Mouse (Mus musculus): ENCODE measurements at regions not wholly inside any gene's neighbourhood (a gene's known extent, or its start where the extent isn't known, plus 50 kb on each side); places are given as distances from the start of the nearest gene placed in this dataset.

DNA sequence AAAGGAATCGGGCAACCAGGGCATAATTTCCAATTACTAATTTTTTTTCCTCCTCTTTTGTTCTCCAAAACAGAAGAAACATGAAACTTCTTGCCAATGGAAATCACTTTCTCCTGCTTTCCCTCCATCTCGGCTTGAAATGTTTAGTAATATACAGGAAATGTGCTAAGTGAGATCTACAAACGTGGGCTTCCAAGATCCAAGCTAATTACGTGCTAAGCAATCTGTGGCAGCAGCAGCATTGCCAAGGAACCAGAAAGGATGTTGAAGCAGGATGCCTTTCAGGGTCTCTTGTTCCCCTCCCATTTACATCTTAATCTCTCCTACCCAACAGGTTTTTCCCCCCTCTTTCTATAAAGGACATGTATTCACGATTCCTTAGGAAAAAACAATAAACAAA lies 660.2 kb upstream of the Sox9 start:
- WGBS: 65% methylated on average over 5 of the region's 5 CpGs
- H3K27ac ChIP-seq: no peak overlapping the region
- H3K4me1 ChIP-seq (replicated peaks): no peaks in the 10 kb centered on the region
- H3K4me2 ChIP-seq (replicated peaks): no peak overlapping the region
- no peaks in the 10 kb centered on the region for H3K27me3 ChIP-seq
- no peak overlapping the region for H3K9ac ChIP-seq (replicated peaks)
- H3K9me3 ChIP-seq: no peaks in the 10 kb centered on the region
- no peak for ATAC-seq
- no peaks in the 10 kb centered on the region for H3K36me3 ChIP-seq
- no peak overlapping the region for H3K4me3 ChIP-seq (replicated peaks)

DNA sequence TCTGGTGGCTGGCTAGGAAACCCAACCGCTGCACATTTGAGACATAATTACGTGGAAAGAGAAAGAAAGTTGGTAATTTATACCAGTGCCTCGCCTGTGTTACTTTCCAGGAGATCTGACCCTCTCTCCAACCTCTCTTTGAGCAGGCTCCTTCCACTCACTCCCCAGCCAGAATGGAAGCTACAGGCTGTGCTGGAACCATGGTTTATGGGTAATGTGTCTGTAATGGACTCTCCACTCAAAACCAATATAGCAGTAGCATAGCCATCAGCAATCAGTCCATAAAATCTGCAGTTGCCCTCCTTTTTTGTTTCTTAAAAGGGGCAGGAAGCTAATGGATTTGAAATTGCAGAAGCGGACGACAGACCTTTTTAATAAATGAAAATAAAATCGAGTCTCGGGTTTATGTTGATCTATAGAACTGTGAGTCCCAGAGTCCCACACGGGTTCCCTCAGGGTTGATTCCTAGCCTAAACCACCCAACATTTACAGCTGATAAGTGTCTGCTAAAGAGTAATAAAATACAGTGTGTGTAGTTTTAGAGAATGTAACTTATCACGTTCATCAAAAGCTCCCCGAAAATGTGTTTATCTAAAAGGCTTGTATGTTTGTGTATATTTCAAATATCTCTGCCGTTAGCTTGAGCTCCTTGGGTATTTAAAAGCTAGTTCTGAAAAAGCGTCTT lies 656.6 kb upstream of the Sox9 start:
- H3K4me1 ChIP-seq (replicated peaks): no peaks in the 10 kb centered on the region
- H3K27me3 ChIP-seq: peaks cover 18% of the 10 kb centered on the region; the same call in 1 of the 2 replicates
- no peak overlapping the region for H3K9ac ChIP-seq (replicated peaks)
- WGBS: 88% methylated on average over 12 of the region's 12 CpGs
- no peaks in the 10 kb centered on the region for H3K9me3 ChIP-seq
- H3K4me2 ChIP-seq (replicated peaks): no peak overlapping the region
- no peaks in the 10 kb centered on the region for H3K36me3 ChIP-seq
- no peak overlapping the region for H3K27ac ChIP-seq
- H3K4me3 ChIP-seq (replicated peaks): no peak overlapping the region
- no peak for ATAC-seq

DNA sequence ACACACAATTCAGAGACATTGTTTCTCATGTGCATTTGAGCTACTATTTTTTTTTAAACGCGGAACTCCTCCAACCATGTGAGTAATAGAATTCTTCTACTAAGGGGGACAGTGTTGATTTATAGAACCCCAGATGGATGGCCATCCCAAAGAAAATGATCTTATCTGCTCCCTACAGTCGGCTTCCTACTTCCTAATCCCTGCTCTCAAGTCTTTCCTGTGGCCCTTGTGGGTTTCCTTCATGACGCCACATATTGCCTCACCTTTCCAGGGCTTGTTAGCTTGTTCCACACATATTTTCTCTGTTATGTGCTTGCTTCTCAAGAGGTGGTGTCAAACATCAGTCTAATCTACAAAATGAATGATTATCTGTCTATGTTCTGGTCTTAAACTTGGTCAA lies 651.9 kb upstream of the Sox9 start:
- Histone ChIP-seq H3K27me3 (peaks cover 47% of the 10 kb centered on the region), H3K4me3 (replicated peaks) (no peak overlapping the region)
- 84% methylated on average over 4 of the region's 4 CpGs for WGBS

DNA sequence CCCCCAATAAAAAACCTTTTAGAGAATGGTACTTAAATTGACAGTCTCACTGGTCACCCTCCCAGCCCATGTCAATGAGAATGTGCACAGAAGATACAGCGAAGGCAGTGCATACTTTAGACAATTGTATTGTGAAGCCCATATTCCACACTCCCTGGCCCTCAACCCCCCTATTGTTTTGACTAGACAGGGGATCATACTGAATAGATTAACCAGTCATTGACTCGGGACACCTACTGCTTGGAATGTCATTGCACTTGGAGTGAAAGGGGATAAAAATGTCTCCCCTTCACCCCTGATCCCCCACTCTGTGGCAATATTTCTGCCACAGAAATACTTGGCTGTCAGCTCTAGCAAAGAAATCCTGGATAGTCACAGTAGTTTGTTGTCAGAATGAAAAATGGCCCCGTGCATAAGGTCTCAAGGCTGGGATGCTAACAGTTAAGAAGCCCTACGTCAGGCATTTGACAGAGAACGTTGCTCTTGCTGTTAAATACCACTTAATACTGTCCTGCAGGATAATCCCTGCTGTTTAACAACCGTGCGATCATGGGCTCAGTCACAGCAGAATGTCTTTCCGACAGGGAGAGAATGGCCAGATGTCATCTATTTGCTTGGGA lies 644.5 kb upstream of the Sox9 start:
- no peak overlapping the region for H3K27ac ChIP-seq
- no peaks in the 10 kb centered on the region for H3K36me3 ChIP-seq
- H3K9ac ChIP-seq (replicated peaks): no peak overlapping the region
- ATAC-seq: 0 out of 2 replicates have a peak, but pooled peaks have one; percentile 40
- peak overlapping the region; percentile 30 for H3K4me2 ChIP-seq (replicated peaks)
- 2% methylated on average over 8 of the region's 8 CpGs for WGBS
- H3K9me3 ChIP-seq: no peaks in the 10 kb centered on the region
- no peak overlapping the region for H3K4me3 ChIP-seq (replicated peaks)
- peaks cover 25% of the 10 kb centered on the region for H3K4me1 ChIP-seq (replicated peaks)
- H3K27me3 ChIP-seq: peaks cover 60% of the 10 kb centered on the region

More for the DNA sequence above, 651.9 kb upstream of the Sox9 start:
- H3K27ac ChIP-seq: no peak overlapping the region
- no peaks in the 10 kb centered on the region for H3K4me1 ChIP-seq (replicated peaks)
- H3K9ac ChIP-seq (replicated peaks): no peak overlapping the region
- no peak for ATAC-seq
- no peaks in the 10 kb centered on the region for H3K36me3 ChIP-seq
- H3K4me2 ChIP-seq (replicated peaks): no peak overlapping the region
- no peaks in the 10 kb centered on the region for H3K9me3 ChIP-seq

DNA sequence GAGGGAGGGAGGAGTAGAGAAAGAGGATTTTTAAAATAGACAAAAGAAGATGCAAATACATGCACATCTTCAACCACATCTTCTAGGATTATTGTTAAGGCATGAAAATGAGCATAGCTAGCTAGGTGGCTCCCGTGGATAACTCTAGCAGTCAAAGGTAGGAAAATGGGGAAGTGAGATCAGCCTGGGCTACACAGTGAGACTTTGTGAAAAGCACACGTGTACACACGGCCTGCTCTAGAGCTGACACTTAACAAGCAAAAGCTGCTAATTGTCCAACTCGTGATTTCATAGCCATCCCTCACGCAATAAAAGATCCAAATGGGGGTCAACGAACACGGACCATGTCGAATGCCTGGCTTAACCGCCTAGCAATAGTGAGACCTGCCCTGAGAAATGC lies 642.0 kb upstream of the Sox9 start:
- H3K9ac ChIP-seq (replicated peaks): no peak overlapping the region
- H3K4me3 ChIP-seq (replicated peaks): no peak overlapping the region
- H3K36me3 ChIP-seq: no peaks in the 10 kb centered on the region
- no peak for ATAC-seq
- WGBS: 72% methylated on average over 9 of the region's 9 CpGs
- H3K27me3 ChIP-seq: peaks cover 57% of the 10 kb centered on the region
- H3K9me3 ChIP-seq: no peaks in the 10 kb centered on the region
- no peak overlapping the region for H3K27ac ChIP-seq
- H3K4me1 ChIP-seq (replicated peaks): peaks cover 25% of the 10 kb centered on the region
- no peak overlapping the region for H3K4me2 ChIP-seq (replicated peaks)

DNA sequence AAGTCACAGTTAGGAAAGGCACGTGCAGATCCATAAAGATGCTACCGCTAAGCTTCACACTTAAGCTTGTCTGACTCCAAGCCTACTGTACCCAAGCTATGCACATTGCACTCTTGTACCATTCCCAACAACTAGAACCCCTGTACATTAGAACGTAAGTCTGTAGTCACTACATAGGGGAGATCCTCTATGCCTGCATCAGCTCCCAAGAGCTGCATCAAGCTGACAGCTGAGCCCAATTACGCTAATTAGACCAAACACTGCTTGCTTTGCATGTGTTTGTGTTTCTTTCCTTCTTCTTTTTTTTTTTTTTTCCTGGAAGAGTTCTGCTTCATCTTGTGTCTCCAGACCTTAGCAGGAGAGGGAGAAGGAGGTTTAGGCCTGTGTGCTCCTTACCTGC lies 641.5 kb upstream of the Sox9 start:
- H3K27me3 ChIP-seq: peaks cover 58% of the 10 kb centered on the region

DNA sequence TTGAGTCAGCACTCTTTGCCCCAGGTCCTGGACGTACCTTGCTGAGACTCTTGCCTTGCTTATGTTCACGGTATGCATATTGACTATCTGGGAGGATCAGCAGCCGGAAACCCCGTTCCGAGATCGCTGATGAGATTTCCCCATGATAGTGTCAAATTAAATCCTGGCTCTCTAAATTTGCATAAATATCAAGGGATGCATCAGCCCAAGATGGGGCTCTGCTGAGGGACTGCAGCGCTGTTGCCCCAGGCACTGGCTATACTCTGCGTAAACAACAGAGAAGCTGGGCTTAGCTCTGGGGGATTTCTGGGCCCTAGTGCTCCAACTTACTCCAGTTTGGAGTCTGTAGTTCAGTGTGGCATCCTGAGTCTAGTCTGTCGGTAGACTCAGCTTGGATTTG lies 641.1 kb upstream of the Sox9 start:
- 0 out of 2 replicates have a peak, but pooled peaks have one; percentile 27 for ATAC-seq
- peaks cover 25% of the 10 kb centered on the region for H3K4me1 ChIP-seq (replicated peaks)
- H3K4me3 ChIP-seq (replicated peaks): no peak overlapping the region
- H3K36me3 ChIP-seq: no peaks in the 10 kb centered on the region
- no peak overlapping the region for H3K4me2 ChIP-seq (replicated peaks)
- peaks cover 56% of the 10 kb centered on the region for H3K27me3 ChIP-seq
- H3K27ac ChIP-seq: no peak overlapping the region
- H3K9ac ChIP-seq (replicated peaks): no peak overlapping the region
- H3K9me3 ChIP-seq: no peaks in the 10 kb centered on the region
- 66% methylated on average over 9 of the region's 9 CpGs for WGBS

More for the DNA sequence above, 641.5 kb upstream of the Sox9 start:
- Histone ChIP-seq H3K9ac (replicated peaks) (no peak overlapping the region), H3K36me3 (no peaks in the 10 kb centered on the region), H3K27ac (no peak overlapping the region), H3K9me3 (no peaks in the 10 kb centered on the region), H3K4me1 (replicated peaks) (peaks cover 25% of the 10 kb centered on the region), H3K4me2 (replicated peaks) (no peak overlapping the region), H3K4me3 (replicated peaks) (no peak overlapping the region)
- WGBS: 75% methylated on average over 4 of the region's 4 CpGs
- ATAC-seq: no peak

DNA sequence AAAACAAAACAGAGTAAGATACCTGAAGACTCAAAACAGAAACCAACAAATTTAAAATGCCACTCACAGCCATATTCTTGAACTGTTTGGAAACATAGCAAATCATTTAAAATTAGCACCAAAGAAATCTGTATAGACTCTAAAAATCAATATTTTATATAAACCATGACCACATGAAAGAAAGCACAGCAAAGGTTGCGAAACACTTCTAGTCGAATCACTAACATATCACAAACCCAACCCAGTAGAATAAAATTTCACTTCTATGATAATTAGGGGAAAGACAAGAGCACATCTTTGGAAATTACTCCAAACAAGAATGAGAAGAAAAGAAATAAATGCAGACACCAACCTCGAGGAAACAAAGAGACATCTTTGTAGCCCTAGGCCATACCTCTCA lies 630.0 kb upstream of the Sox9 start:
- no peak overlapping the region for H3K4me2 ChIP-seq (replicated peaks)
- 90% methylated on average over 3 of the region's 3 CpGs for WGBS
- H3K4me3 ChIP-seq (replicated peaks): no peak overlapping the region
- no peaks in the 10 kb centered on the region for H3K9me3 ChIP-seq
- no peaks in the 10 kb centered on the region for H3K36me3 ChIP-seq
- H3K4me1 ChIP-seq (replicated peaks): peaks cover 9% of the 10 kb centered on the region; the same call in 1 of the 2 replicates
- no peak overlapping the region for H3K9ac ChIP-seq (replicated peaks)
- no peak for ATAC-seq
- peaks cover 2% of the 10 kb centered on the region; the same call in 1 of the 2 replicates for H3K27me3 ChIP-seq
- no peak overlapping the region for H3K27ac ChIP-seq

DNA sequence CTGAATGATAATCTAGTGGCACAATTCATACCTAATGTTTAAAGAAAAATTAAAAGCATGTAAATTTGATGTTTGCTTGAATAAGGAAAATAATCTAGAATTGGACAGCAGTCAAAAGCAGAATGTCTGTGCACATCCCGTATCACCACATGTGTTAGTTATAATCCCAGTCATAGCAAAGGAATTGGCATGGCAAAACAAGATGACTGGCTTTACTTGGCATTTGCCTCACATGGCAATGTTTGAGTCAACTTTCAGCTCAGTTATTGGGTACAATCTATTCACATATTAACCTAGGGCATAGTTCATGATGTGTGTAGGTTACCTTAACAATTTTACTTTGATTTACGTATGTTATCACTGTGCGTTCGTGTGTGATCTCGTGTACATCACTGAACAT lies 628.8 kb upstream of the Sox9 start:
- peaks cover 9% of the 10 kb centered on the region; the same call in 1 of the 2 replicates for H3K4me1 ChIP-seq (replicated peaks)
- H3K9ac ChIP-seq (replicated peaks): no peak overlapping the region
- no peak overlapping the region for H3K4me2 ChIP-seq (replicated peaks)
- no peaks in the 10 kb centered on the region for H3K36me3 ChIP-seq
- H3K9me3 ChIP-seq: no peaks in the 10 kb centered on the region
- H3K4me3 ChIP-seq (replicated peaks): no peak overlapping the region
- WGBS: 97% methylated on average over 5 of the region's 5 CpGs
- no peaks in the 10 kb centered on the region for H3K27me3 ChIP-seq
- no peak for ATAC-seq
- no peak overlapping the region for H3K27ac ChIP-seq

DNA sequence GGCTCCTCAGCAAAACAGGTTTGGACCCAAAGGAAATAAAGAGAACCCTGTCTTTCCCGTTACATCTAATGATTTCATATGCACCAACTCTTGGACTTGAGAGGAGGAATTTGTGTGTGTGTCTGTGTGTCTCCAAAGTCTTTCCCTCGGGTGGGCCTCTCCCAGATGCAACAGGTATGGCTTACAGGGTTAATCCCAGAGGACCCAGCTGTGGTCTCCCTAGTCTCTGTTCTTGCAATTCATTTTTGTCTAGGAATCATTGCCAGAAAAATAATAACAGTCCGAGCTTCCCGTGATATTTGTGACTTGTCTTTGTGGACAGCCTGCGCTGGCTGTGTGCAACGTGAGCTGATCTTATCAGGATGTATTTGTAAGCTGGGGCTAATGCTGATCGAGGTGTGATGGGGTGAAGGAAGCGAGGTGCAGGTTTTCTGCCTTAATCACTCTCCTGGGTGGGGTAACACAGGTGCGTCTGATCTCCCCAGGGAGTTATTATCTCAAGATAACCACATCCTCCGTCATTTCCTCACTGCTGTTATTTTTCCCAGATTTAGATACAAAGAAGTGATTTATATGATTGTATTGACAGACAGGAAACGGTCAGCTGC lies 627.2 kb upstream of the Sox9 start:
- Histone ChIP-seq H3K27ac (no peak overlapping the region), H3K9ac (replicated peaks) (no peak overlapping the region), H3K4me2 (replicated peaks) (no peak overlapping the region), H3K9me3 (no peaks in the 10 kb centered on the region), H3K4me1 (replicated peaks) (peaks cover 9% of the 10 kb centered on the region; the same call in 1 of the 2 replicates), H3K4me3 (replicated peaks) (no peak overlapping the region), H3K27me3 (no peaks in the 10 kb centered on the region), H3K36me3 (no peaks in the 10 kb centered on the region)
- WGBS: 60% methylated on average over 11 of the region's 11 CpGs
- ATAC-seq: no peak

DNA sequence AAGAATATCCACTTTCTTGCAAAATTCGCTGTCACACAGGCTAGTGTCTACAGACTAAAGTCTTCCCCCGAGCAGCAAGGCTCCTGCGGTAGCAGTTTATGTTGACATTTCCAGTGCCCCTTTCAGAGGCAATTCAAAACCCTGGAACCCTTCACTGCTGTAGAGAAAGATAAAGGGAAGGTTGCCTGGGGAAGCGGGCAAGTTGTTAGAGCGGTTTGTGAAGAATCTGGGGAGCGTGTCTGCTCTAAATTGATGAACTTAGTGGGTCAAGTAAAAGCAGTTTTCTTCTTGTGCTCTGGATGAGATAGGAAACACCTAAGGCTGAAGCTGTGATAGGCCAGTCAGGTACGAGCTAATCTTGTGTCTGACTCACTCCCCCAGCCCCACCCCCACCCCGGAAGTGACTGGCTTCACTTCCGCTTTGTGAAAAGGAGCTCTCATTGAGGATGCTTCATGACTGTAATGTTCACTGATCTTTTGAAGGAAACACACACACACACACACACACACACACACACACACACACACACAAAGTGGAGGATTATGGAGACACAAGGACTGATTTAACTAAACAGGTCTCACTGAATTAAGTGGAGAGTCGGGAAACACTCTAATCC lies 626.6 kb upstream of the Sox9 start:
- WGBS: 41% methylated on average over 10 of the region's 10 CpGs
- peaks cover 9% of the 10 kb centered on the region; the same call in 1 of the 2 replicates for H3K4me1 ChIP-seq (replicated peaks)
- H3K27ac ChIP-seq: no peak overlapping the region
- no peak overlapping the region for H3K9ac ChIP-seq (replicated peaks)
- H3K27me3 ChIP-seq: no peaks in the 10 kb centered on the region
- H3K4me3 ChIP-seq (replicated peaks): no peak overlapping the region
- ATAC-seq: no peak
- H3K9me3 ChIP-seq: no peaks in the 10 kb centered on the region
- no peak overlapping the region for H3K4me2 ChIP-seq (replicated peaks)
- H3K36me3 ChIP-seq: no peaks in the 10 kb centered on the region

DNA sequence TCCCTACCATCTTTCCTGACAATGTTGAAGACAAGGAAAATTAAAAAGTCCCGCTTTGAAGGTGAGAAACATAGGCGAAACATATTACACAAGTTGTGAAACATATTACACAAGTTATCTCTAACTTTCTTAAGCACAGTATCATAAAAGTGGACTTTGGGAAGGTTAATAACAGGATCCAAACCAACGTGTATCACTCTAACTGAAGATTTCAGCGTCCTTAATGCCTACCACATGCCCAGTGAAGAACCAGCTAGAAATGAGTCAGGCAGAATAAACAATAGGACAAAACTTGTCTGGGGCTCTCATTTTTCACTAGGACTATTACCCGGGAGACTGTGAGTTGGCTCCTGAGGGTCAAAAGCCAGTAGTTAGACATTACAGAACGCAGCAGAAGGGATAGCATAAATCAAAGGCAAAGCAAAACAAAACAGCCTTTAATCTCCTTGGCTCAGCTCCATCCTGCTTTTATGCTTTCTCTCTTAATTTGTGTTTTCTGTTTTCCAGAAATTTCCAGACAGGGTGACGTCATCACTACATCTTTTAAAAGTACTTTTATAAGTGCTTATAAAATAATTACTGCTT lies 618.3 kb upstream of the Sox9 start:
- Histone ChIP-seq H3K4me2 (replicated peaks) (no peak overlapping the region), H3K36me3 (no peaks in the 10 kb centered on the region), H3K27ac (no peak overlapping the region), H3K27me3 (no peaks in the 10 kb centered on the region), H3K4me3 (replicated peaks) (no peak overlapping the region), H3K4me1 (replicated peaks) (no peaks in the 10 kb centered on the region), H3K9ac (replicated peaks) (no peak overlapping the region), H3K9me3 (no peaks in the 10 kb centered on the region)
- ATAC-seq: no peak
- 72% methylated on average over 7 of the region's 7 CpGs for WGBS

Data from midbrain, embryonic 13.5 days (tissue).